ENCODE assay signal across 20 mouse cellular contexts in the genomic region with DNA sequence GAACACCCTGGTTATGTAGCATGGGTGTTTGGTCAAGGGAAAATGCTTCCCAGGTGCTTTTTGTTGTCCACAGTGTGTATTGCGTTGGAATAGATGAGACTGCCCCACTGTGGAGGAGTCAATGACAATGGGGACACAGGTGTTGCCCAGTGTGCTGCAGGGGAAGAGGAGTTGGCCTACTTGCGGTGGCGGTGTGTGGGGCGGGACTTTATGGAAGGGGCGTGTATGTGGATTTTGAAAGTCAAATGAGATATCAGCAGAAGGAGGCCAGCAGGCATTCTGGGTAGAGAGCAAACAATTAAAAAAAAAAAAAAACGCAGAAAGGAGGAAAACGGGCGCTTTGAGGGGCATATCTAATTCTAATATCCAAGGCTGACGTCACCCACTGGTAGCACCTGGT. TPM values are rescaled to one million over a fixed set of nuclear protein-coding genes. Genes with fewer than 3 reads are reported as not detected.
DNase-seq lines count a peak whose midpoint lies in the region; ATAC-seq and TF ChIP-seq lines count a peak whose summit lies in the region.
"Had no signal": no experiment of that assay in that cellular context is flagged by ENCODE, and none has a peak within 500 bp of the region (broad histone marks: within the 10 kb centered on the region; RNA-seq: fewer than 3 reads in every experiment).

No protein-coding gene starts in this region.

- H3K36me3 ChIP-seq in intestine, embryonic 16.5 days (ENCODE audit: control insufficient read depth, insufficient read depth, low read length), result peaks cover 22% of the 10 kb centered on the region
- H3K36me3 ChIP-seq: heart, embryonic 15.5 days had no signal

- H3K27me3 ChIP-seq in intestine, embryonic 16.5 days (replicated peaks; ENCODE audit: control insufficient read depth, insufficient read depth, low read length), result no peaks in the 10 kb centered on the region
- H3K27me3 ChIP-seq: CH12.LX; forebrain, embryonic 13.5 days; heart, embryonic 15.5 days; hindbrain, embryonic 13.5 days had no signal

- intact Hi-C loops in left cerebral cortex, adult 2 months (cut with DNase I), result no loop called here
- intact Hi-C loops in left cerebral cortex, postnatal 4 days (cut with DNase I), result no loop called here

- DNase-seq in frontal cortex, adult 2 months (ENCODE audit: extremely low spot score in 1 of 2, low spot score in 1 of 2), result no peak
- no peak for DNase-seq in left cerebral cortex, adult 2 months (ENCODE audit: extremely low spot score in 1 of 2, low spot score in 2 of 2)
- no peak for DNase-seq in left cerebral cortex, postnatal 4 days
- DNase-seq in A20 (ENCODE audit: low read depth, low spot score), result peak; percentile 62
- DNase-seq in urinary bladder, postnatal 14 days (ENCODE audit: low spot score), result no peak
- DNase-seq: adrenal gland, postnatal 10 days; cerebellum, adult 11-12 months; cerebellum, adult 9-10 months; cerebellum, postnatal 25 days; forebrain, postnatal 0 days; gastrocnemius, postnatal 36 days; heart, adult 18-20 months; heart, postnatal 14 days had no signal

- 84% methylated on average over 9 of the region's 9 CpGs for WGBS in intestine, embryonic 16.5 days

- no peak overlapping the region for H3K4me2 ChIP-seq in intestine, embryonic 16.5 days (ENCODE audit: low read depth, low read length)
- H3K4me2 ChIP-seq: forebrain, embryonic 13.5 days; heart, embryonic 11.5 days; heart, embryonic 15.5 days; hindbrain, embryonic 13.5 days had no signal

- no peaks in the 10 kb centered on the region for H3K9me3 ChIP-seq in intestine, embryonic 16.5 days (ENCODE audit: control insufficient read depth, low read length)
- H3K9me3 ChIP-seq: forebrain, embryonic 13.5 days; heart, embryonic 15.5 days; hindbrain, embryonic 13.5 days had no signal

- no peak overlapping the region for H3K9ac ChIP-seq in intestine, embryonic 16.5 days (ENCODE audit: low read depth, low read length)
- H3K9ac ChIP-seq: forebrain, embryonic 13.5 days; forebrain, postnatal 0 days; heart, embryonic 15.5 days; hindbrain, embryonic 13.5 days had no signal

- ATAC-seq in frontal cortex, adult (ENCODE audit: low TSS enrichment), result peak; percentile 6; the same call in 1 of the 2 replicates
- 0 out of 2 replicates have a peak, but pooled peaks have one; percentile 36 for ATAC-seq in intestine, embryonic 16.5 days
- ATAC-seq: forebrain, embryonic 13.5 days; forebrain, postnatal 0 days had no signal

- peak overlapping the region; percentile 44; the same call in 1 of the 2 replicates for H3K27ac ChIP-seq in left cerebral cortex, adult 2 months
- H3K27ac ChIP-seq in intestine, embryonic 16.5 days (ENCODE audit: low read length), result no peak overlapping the region
- H3K27ac ChIP-seq: forebrain, embryonic 13.5 days; heart, embryonic 15.5 days; hindbrain, embryonic 13.5 days had no signal

- no peaks in the 10 kb centered on the region; the same call in 1 of the 2 replicates for H3K4me1 ChIP-seq in intestine, embryonic 16.5 days (ENCODE audit: control insufficient read depth, insufficient read depth, low read length)
- H3K4me1 ChIP-seq: forebrain, embryonic 13.5 days; heart, embryonic 15.5 days had no signal

- no peak for TF ChIP-seq CTCF in left cerebral cortex, adult 2 months (IDR thresholded peaks at IDR 0.05)

- no peak overlapping the region for H3K4me3 ChIP-seq in left cerebral cortex, adult 2 months
- H3K4me3 ChIP-seq in intestine, embryonic 16.5 days (ENCODE audit: low read length), result no peak overlapping the region
- H3K4me3 ChIP-seq: forebrain, embryonic 13.5 days; heart, embryonic 15.5 days; hindbrain, embryonic 13.5 days had no signal

RNA-seq across cellular contexts. Expression of a gene that starts 18.5 kb away (rescaled TPM):
- polyA plus RNA-seq in frontal cortex, adult 2 months (2012; rRNA removed), result 42.1 and 45.8 TPM in 2 replicates
- 10 to 100 TPM; 67.3 to 74.2 TPM for total RNA-seq in left cerebral cortex, adult 2 months (2021)
- 100 to 1,000 TPM; 320 to 326 TPM for total RNA-seq in left cerebral cortex, postnatal 4 days (2021)
- 4.3 and 4.8 TPM in 2 replicates for polyA plus RNA-seq in intestine, embryonic 16.5 days (2015; fragmentation: Nextera tagmentation; extraction: Ambion mirVana)

Comparison
In these comparisons a context has a peak if more than half of its experiments do, and no peak if none do; other contexts are left out.
1. RNA of a gene that starts 18.5 kb away (total RNA-seq): 320 to 326 TPM in left cerebral cortex, postnatal 4 days; 67.3 to 74.2 TPM in left cerebral cortex, adult 2 months; every median in the first group is over 4 times any median in the second.